Mouse (Mus musculus) lung, postnatal 0 days (tissue): ENCODE measurements at regions not wholly inside any gene's neighbourhood (a gene's known extent, or its start where the extent isn't known, plus 50 kb on each side); places are given as distances from the start of the nearest gene placed in this dataset.

Experiments
- CTCF ChIP-seq: IDR thresholded peaks from 2 replicates; pipeline ENCODE4 v1.5.1; 2016; ENCODE audit warnings: antibody characterized with exemption, mild to moderate bottlenecking
- EP300 ChIP-seq: IDR thresholded peaks from 2 replicates; pipeline ENCODE4 v1.6.1; 2016; ENCODE audit warnings: antibody characterized with exemption, mild to moderate bottlenecking, control low read depth

- TF ChIP-seq EP300 (no peak), CTCF (no peak)
Measured at GRCm38 (mm10) chr6:140856468-140857117, 127.5 kb downstream of the Gm11077 start.
